Mouse (Mus musculus): ENCODE measurements around the gene Rab5c.

DNA sequence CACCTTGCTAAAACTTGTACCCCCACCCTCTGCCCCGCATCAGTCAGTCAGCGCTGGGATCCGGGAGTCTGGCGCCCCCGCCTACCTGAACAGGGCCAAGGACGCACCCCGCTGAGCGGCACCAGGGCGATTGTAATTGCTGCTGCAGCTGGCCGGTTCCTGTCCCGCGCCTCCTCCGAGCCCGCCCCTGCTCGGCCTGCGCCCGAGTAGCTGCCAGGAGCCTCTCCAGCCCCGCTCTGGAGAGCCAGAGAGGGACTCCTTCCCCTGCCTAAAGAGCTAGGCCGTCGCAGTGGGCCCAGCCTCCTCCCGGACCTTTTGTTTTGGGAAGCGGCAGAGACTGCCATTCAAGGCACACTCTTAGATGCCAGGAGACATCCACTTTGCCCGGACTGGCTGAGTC lies 64.8 kb downstream of the Rab5c start:
- TF ChIP-seq CTCF (IDR thresholded peaks at IDR 0.05; ENCODE audit: low read depth), result no peak
- TF ChIP-seq EP300 (optimal IDR thresholded peaks at IDR 0.05), result no peak
